Mouse (Mus musculus) heart, embryonic 14.5 days (tissue): Measurements from ENCODE around the gene Gulp1. TPM values are rescaled to one million over a fixed set of nuclear protein-coding genes. Genes with fewer than 3 reads are reported as not detected.

ENCODE experiments used
- ATAC-seq: fragments of 200-750 bp; cut with Nextera tagmentation; 2 replicates; pipeline ENCODE4 v1.8.0; 2017; ENCODE audit warnings: low read depth, moderate TSS enrichment; ENCODE audit not compliant: insufficient number of reproducible peaks, insufficient read depth, low FRiP score
- H3K27ac ChIP-seq, 2 experiments: fragments of 200-500 bp in 1 of 2; fragments of 300-500 bp in 1 of 2; sonication (generic) in 1 of 2; replicated peaks in 1 of 2; 2 replicates each; pipeline ENCODE4 v1.5.1; 2012 to 2014; ENCODE audit warnings: low read depth in 2 of 2, low read length in 2 of 2, control low read depth in 1 of 2, mild to moderate bottlenecking in 1 of 2, mixed read lengths in 1 of 2; ENCODE audit not compliant: control insufficient read depth in 1 of 2, insufficient read depth in 1 of 2
- H3K27me3 ChIP-seq: fragments of 300-500 bp; sonication (generic); 2 replicates; pipeline ENCODE4 v1.6.1; 2014; ENCODE audit warnings: mild to moderate bottlenecking, low read length, control low read depth; ENCODE audit not compliant: control insufficient read depth, insufficient read depth
- H3K36me3 ChIP-seq: fragments of 300-500 bp; sonication (generic); 2 replicates; pipeline ENCODE4 v1.6.1; 2014; ENCODE audit warnings: mild to moderate bottlenecking, control low read depth, low read length, mixed read lengths; ENCODE audit not compliant: control insufficient read depth, insufficient read depth
- H3K4me1 ChIP-seq, 2 experiments: fragments of 200-500 bp in 1 of 2; fragments of 300-500 bp in 1 of 2; sonication (generic) in 1 of 2; 2 replicates each; pipeline ENCODE4 v1.6.1; 2012 to 2014; ENCODE audit warnings: low read length in 2 of 2, control low read depth in 1 of 2, mixed read lengths in 1 of 2; ENCODE audit not compliant: control insufficient read depth in 2 of 2, insufficient read depth in 2 of 2
- H3K4me2 ChIP-seq: fragments of 300-500 bp; sonication (generic); 2 replicates; pipeline ENCODE4 v1.6.1; 2014; ENCODE audit warnings: mild to moderate bottlenecking, low read length
- H3K4me3 ChIP-seq, 2 experiments: fragments of 200-500 bp in 1 of 2; fragments of 300-500 bp in 1 of 2; sonication (generic) in 1 of 2; 2 replicates each; pipeline ENCODE4 v1.5.1; 2012 to 2014; ENCODE audit warnings: low read length in 2 of 2, mild to moderate bottlenecking in 2 of 2, control low read depth in 1 of 2, low read depth in 1 of 2, moderate library complexity in 1 of 2; ENCODE audit not compliant: control insufficient read depth in 1 of 2, insufficient read depth in 1 of 2
- H3K9ac ChIP-seq: fragments of 300-500 bp; sonication (generic); 2 replicates; pipeline ENCODE4 v1.6.1; 2014; ENCODE audit warnings: mild to moderate bottlenecking, low read length
- H3K9me3 ChIP-seq: fragments of 300-500 bp; sonication (generic); 2 replicates; pipeline ENCODE4 v1.6.1; 2016; ENCODE audit warnings: low read length, control low read depth; ENCODE audit not compliant: control insufficient read depth
- WGBS: fragments of 180-500 bp; shearing (Covaris S2); extraction: QIAGEN DNeasy Blood & Tissue Kit; methylation state at CpG from one replicate; pipeline ENCODE4 v1.1.7; 2014; 5-methylcytosine and 5-hydroxymethylcytosine counted together
- polyA plus RNA-seq: library from polyadenylated mRNA; unstranded; fragments of >200 nt; fragmentation: Nextera tagmentation; extraction: Ambion mirVana; gene quantifications from 2 replicates; pipeline ENCODE4 v1.2.1, GENCODE M21; 2014

The Gulp1 gene
- polyA plus RNA-seq, 1 experiment from 2014 or later: 15.3 TPM

- no peak for ATAC-seq
- H3K4me2 ChIP-seq: no peak overlapping the region
- H3K9me3 ChIP-seq: no peaks in the 10 kb centered on the region
- no peaks in the 10 kb centered on the region for H3K27me3 ChIP-seq
- H3K27ac ChIP-seq: no peak overlapping the region
- no peak overlapping the region for H3K9ac ChIP-seq
- H3K4me1 ChIP-seq: no peaks in the 10 kb centered on the region
- H3K4me3 ChIP-seq: no peak overlapping the region
- no peaks in the 10 kb centered on the region for H3K36me3 ChIP-seq
- WGBS: 67% methylated on average over 2 of the region's 2 CpGs
These were observed 67.4 kb downstream of the Gulp1 start for GRCm38 (mm10) chr1:44618751-44619150.

DNA sequence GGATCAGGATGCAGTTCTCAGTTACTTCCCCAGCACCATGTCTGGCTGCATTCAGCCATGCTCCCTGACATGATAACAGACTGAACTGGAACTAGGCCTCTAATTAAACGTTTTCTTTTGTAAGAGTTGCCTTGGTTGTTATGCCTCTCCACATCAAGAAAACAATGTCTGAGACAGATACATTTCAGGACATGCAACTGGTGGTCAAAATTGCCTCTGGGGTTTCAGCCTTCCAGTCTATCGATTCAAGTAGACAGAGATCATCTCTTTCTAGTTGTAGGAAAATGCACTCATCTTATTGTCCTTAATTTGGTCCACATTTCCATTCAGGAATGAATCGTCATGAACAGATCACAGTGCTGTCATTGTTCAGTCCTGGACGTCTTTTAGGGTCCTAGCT lies 83.2 kb downstream of the Gulp1 start:
- Histone ChIP-seq H3K9ac (no peak overlapping the region), H3K27me3 (no peaks in the 10 kb centered on the region), H3K27ac (no peak overlapping the region), H3K36me3 (no peaks in the 10 kb centered on the region), H3K4me2 (no peak overlapping the region), H3K9me3 (no peaks in the 10 kb centered on the region), H3K4me1 (no peaks in the 10 kb centered on the region; a peak in 1 of 4 replicates), H3K4me3 (no peak overlapping the region)
- 31% methylated on average over 4 of the region's 4 CpGs for WGBS
- ATAC-seq: no peak

GRCm38 (mm10) chr1:44645678-44646276 lies 94.5 kb downstream of the Gulp1 start:
- H3K9me3 ChIP-seq: no peaks in the 10 kb centered on the region
- no peaks in the 10 kb centered on the region for H3K4me1 ChIP-seq
- no peak overlapping the region for H3K4me3 ChIP-seq
- no peak for ATAC-seq
- no peak overlapping the region for H3K4me2 ChIP-seq
- WGBS: 86% methylated on average over 6 of the region's 6 CpGs
- H3K36me3 ChIP-seq: no peaks in the 10 kb centered on the region
- H3K27me3 ChIP-seq: no peaks in the 10 kb centered on the region
- no peak overlapping the region for H3K27ac ChIP-seq
- no peak overlapping the region for H3K9ac ChIP-seq

GRCm38 (mm10) chr1:44678974-44679373 lies 127.7 kb downstream of the Gulp1 start:
- Histone ChIP-seq H3K27me3 (no peaks in the 10 kb centered on the region), H3K9me3 (no peaks in the 10 kb centered on the region), H3K9ac (no peak overlapping the region), H3K27ac (no peak overlapping the region), H3K36me3 (no peaks in the 10 kb centered on the region), H3K4me3 (no peak overlapping the region), H3K4me2 (no peak overlapping the region), H3K4me1 (no peaks in the 10 kb centered on the region)
- 66% methylated on average over 3 of the region's 3 CpGs for WGBS
- no peak for ATAC-seq

- Histone ChIP-seq H3K4me2 (no peak overlapping the region), H3K9ac (no peak overlapping the region), H3K27me3 (no peaks in the 10 kb centered on the region), H3K27ac (no peak overlapping the region), H3K4me3 (no peak overlapping the region), H3K36me3 (no peaks in the 10 kb centered on the region), H3K9me3 (no peaks in the 10 kb centered on the region), H3K4me1 (no peaks in the 10 kb centered on the region)
- 69% methylated on average over 3 of the region's 3 CpGs for WGBS
- no peak for ATAC-seq
These were observed 128.1 kb downstream of the Gulp1 start for GRCm38 (mm10) chr1:44679415-44679814.

GRCm38 (mm10) chr1:44682556-44682955 lies 131.2 kb downstream of the Gulp1 start:
- no peak for ATAC-seq
- Histone ChIP-seq H3K27ac (no peak overlapping the region), H3K27me3 (no peaks in the 10 kb centered on the region), H3K4me1 (no peaks in the 10 kb centered on the region), H3K9ac (no peak overlapping the region), H3K9me3 (no peaks in the 10 kb centered on the region), H3K4me2 (no peak overlapping the region), H3K36me3 (no peaks in the 10 kb centered on the region), H3K4me3 (no peak overlapping the region)
- 21% methylated on average over 2 of the region's 2 CpGs for WGBS

DNA sequence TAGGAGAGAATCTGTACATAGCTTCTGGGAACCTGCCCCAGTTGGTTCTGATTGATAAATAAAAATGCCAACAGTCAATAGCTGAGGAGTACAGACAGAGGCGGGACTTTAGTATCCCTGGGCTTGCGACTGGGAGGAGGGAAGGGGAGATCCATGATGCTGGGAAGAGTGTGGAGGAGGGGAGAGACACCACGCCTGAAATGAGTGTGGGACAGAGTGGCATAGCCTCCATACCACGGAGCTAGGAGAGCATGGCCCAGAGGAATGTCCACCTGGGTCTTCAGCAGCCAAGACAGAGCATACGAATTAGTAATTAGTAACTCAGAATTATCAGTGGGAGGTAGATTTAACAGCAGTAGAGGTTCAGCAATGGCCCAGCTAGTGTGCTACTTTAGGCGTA lies 132.4 kb downstream of the Gulp1 start:
- WGBS: 73% methylated on average over 6 of the region's 6 CpGs
- Histone ChIP-seq H3K9ac (no peak overlapping the region), H3K27ac (no peak overlapping the region), H3K4me1 (no peaks in the 10 kb centered on the region), H3K9me3 (no peaks in the 10 kb centered on the region), H3K27me3 (no peaks in the 10 kb centered on the region), H3K36me3 (no peaks in the 10 kb centered on the region), H3K4me2 (no peak overlapping the region), H3K4me3 (no peak overlapping the region)
- ATAC-seq: no peak

DNA sequence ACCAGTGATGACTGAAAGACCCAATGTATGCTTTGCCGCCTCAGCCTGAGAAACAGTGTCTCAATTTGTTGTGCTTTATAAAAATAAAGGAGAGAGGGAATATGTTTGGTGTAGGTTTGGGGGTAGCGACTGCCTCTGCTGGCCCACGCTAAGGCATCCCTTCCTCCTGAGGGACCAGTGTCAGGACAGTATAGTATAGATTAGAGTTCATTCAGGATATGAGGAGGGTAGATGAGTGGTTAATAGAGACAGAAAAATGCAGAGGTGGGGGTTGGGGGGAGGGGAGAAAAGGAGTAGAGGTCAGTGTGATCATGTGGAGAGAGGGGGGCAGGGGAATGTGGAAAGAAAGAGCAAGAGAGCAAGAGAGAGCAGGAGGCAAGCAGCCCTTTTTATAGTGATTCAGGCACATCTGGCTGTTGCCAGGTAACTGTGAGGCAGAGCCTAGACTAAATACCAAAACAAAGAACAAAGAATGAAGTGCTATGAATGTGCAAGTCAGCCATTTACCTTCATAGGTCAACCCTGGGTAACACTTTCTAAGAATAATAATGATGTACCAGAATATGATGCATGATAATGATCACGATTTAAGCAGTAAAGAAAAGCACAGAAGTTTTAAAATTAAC lies 169.6 kb downstream of the Gulp1 start:
- Histone ChIP-seq H3K27me3 (no peaks in the 10 kb centered on the region), H3K27ac (no peak overlapping the region), H3K4me1 (no peaks in the 10 kb centered on the region), H3K4me3 (no peak overlapping the region), H3K4me2 (no peak overlapping the region), H3K9me3 (no peaks in the 10 kb centered on the region), H3K9ac (no peak overlapping the region), H3K36me3 (no peaks in the 10 kb centered on the region)
- no peak for ATAC-seq
- WGBS: 89% methylated on average over 4 of the region's 4 CpGs
